Mouse (Mus musculus) intestine, postnatal 0 days (tissue): ENCODE results near the gene Dek. TPM values are rescaled to one million over a fixed set of nuclear protein-coding genes. Genes with fewer than 3 reads are reported as not detected.
A peak's percentile ranks its signal among the peaks of the same experiment; 100 is the strongest.

Source experiments
- ATAC-seq: fragments of 200-750 bp; cut with Nextera tagmentation; 2 replicates; pipeline ENCODE4 v1.8.0; 2017; ENCODE audit warnings: mild to moderate bottlenecking, moderate TSS enrichment, moderate library complexity
- H3K27ac ChIP-seq: fragments of 300-500 bp; sonication (generic); 2 replicates; pipeline ENCODE4 v1.5.1; 2014; ENCODE audit warnings: mild to moderate bottlenecking, low read depth, low read length, moderate library complexity
- H3K27me3 ChIP-seq: fragments of 300-500 bp; sonication (generic); replicated peaks from 2 replicates; pipeline ENCODE4 v1.6.1; 2014; ENCODE audit warnings: low read length, mixed read lengths; ENCODE audit not compliant: control insufficient read depth, insufficient read depth
- H3K36me3 ChIP-seq: fragments of 300-500 bp; sonication (generic); 2 replicates; pipeline ENCODE4 v1.6.1; 2014; ENCODE audit warnings: mild to moderate bottlenecking, moderate library complexity; ENCODE audit not compliant: control insufficient read depth, insufficient read depth
- H3K4me1 ChIP-seq: fragments of 300-500 bp; sonication (generic); replicated peaks from 2 replicates; pipeline ENCODE4 v1.6.1; 2014; ENCODE audit warnings: antibody characterized with exemption, low read length, mixed read lengths; ENCODE audit not compliant: control insufficient read depth, insufficient read depth
- H3K4me2 ChIP-seq: fragments of 300-500 bp; sonication (generic); replicated peaks from 2 replicates; pipeline ENCODE4 v1.6.1; 2014; ENCODE audit warnings: low read depth, mild to moderate bottlenecking, moderate library complexity
- H3K4me3 ChIP-seq: fragments of 300-500 bp; sonication (generic); 2 replicates; pipeline ENCODE4 v1.5.1; 2014; ENCODE audit warnings: low read depth, low read length
- H3K9ac ChIP-seq: fragments of 300-500 bp; sonication (generic); 2 replicates; pipeline ENCODE4 v1.6.1; 2014; ENCODE audit warnings: mild to moderate bottlenecking, low read depth, low read length
- H3K9me3 ChIP-seq: fragments of 300-500 bp; sonication (generic); 2 replicates; pipeline ENCODE4 v1.6.1; 2016; ENCODE audit warnings: mixed run types; ENCODE audit not compliant: control insufficient read depth
- CTCF ChIP-seq: sonication (generic); IDR thresholded peaks from 2 replicates; pipeline ENCODE4 v1.5.1; 2016; ENCODE audit warnings: low read depth, mild to moderate bottlenecking, control low read depth, antibody characterized with exemption, moderate library complexity
- WGBS: fragments of 180-500 bp; shearing (Covaris S2); extraction: QIAGEN DNeasy Blood & Tissue Kit; methylation state at CpG from one replicate; pipeline ENCODE4 v1.1.7; 2014; 5-methylcytosine and 5-hydroxymethylcytosine counted together
- polyA plus RNA-seq: library from polyadenylated mRNA; unstranded; fragments of >200 nt; fragmentation: Nextera tagmentation; extraction: Ambion mirVana; gene quantifications from 2 replicates; pipeline ENCODE4 v1.2.1, GENCODE M21; 2015

Gene Dek
- polyA plus RNA-seq, 1 experiment from 2014 or later, result 115 TPM

GRCm38 (mm10) chr13:47104146-47104545 lies 1.9 kb downstream of the Dek start:
- H3K9me3 ChIP-seq, result no peaks in the 10 kb centered on the region
- peak overlapping the region; percentile 88 for H3K4me3 ChIP-seq
- no peak overlapping the region for H3K27ac ChIP-seq
- H3K27me3 ChIP-seq, result no peaks in the 10 kb centered on the region
- no peak overlapping the region for H3K9ac ChIP-seq
- no peaks in the 10 kb centered on the region for H3K4me1 ChIP-seq
- no peak for ATAC-seq
- TF ChIP-seq CTCF, result no peak
- H3K4me2 ChIP-seq, result peak overlapping the region; percentile 91
- peaks cover 10% of the 10 kb centered on the region; the same call in 1 of the 2 replicates for H3K36me3 ChIP-seq
- WGBS, result 16% methylated on average over 2 of the region's 2 CpGs

- Histone ChIP-seq H3K4me1 (no peaks in the 10 kb centered on the region), H3K4me2 (no peak overlapping the region), H3K27ac (no peak overlapping the region), H3K36me3 (peaks cover 26% of the 10 kb centered on the region), H3K9me3 (no peaks in the 10 kb centered on the region), H3K27me3 (no peaks in the 10 kb centered on the region), H3K9ac (no peak overlapping the region), H3K4me3 (no peak overlapping the region)
- WGBS, result 95% methylated on average over 2 of the region's 2 CpGs
- no peak for TF ChIP-seq CTCF
- no peak for ATAC-seq
Measured at GRCm38 (mm10) chr13:47100587-47100986, 5.4 kb downstream of the Dek start.

GRCm38 (mm10) chr13:47099265-47099664 lies 6.7 kb downstream of the Dek start:
- Histone ChIP-seq H3K9me3 (no peaks in the 10 kb centered on the region), H3K4me3 (no peak overlapping the region), H3K36me3 (peaks cover 26% of the 10 kb centered on the region), H3K4me1 (no peaks in the 10 kb centered on the region), H3K9ac (no peak overlapping the region), H3K27me3 (no peaks in the 10 kb centered on the region), H3K4me2 (no peak overlapping the region), H3K27ac (no peak overlapping the region)
- no peak for ATAC-seq
- TF ChIP-seq CTCF, result no peak
- WGBS, result 77% methylated on average over 7 of the region's 7 CpGs

GRCm38 (mm10) chr13:47096591-47096990 lies 9.4 kb downstream of the Dek start:
- no peak for TF ChIP-seq CTCF
- ATAC-seq, result no peak
- Histone ChIP-seq H3K4me3 (no peak overlapping the region), H3K27ac (no peak overlapping the region), H3K9me3 (no peaks in the 10 kb centered on the region), H3K36me3 (peaks cover 38% of the 10 kb centered on the region), H3K4me2 (no peak overlapping the region), H3K27me3 (no peaks in the 10 kb centered on the region), H3K9ac (no peak overlapping the region), H3K4me1 (no peaks in the 10 kb centered on the region)
- WGBS, result 73% methylated on average over 2 of the region's 2 CpGs

GRCm38 (mm10) chr13:47093791-47094190 lies 12.2 kb downstream of the Dek start:
- Histone ChIP-seq H3K36me3 (peaks cover 43% of the 10 kb centered on the region), H3K27me3 (no peaks in the 10 kb centered on the region), H3K9ac (no peak overlapping the region), H3K4me1 (no peaks in the 10 kb centered on the region), H3K27ac (no peak overlapping the region), H3K4me3 (no peak overlapping the region), H3K4me2 (no peak overlapping the region), H3K9me3 (no peaks in the 10 kb centered on the region)
- ATAC-seq, result no peak
- 88% methylated on average over 2 of the region's 2 CpGs for WGBS
- no peak for TF ChIP-seq CTCF

- H3K27me3 ChIP-seq, result no peaks in the 10 kb centered on the region
- no peaks in the 10 kb centered on the region for H3K9me3 ChIP-seq
- TF ChIP-seq CTCF, result no peak
- 80% methylated on average over 2 of the region's 2 CpGs for WGBS
- no peaks in the 10 kb centered on the region for H3K4me1 ChIP-seq
- no peak overlapping the region for H3K27ac ChIP-seq
- H3K9ac ChIP-seq, result no peak overlapping the region
- no peak overlapping the region for H3K4me2 ChIP-seq
- no peak for ATAC-seq
- H3K4me3 ChIP-seq, result no peak overlapping the region
- peaks cover 51% of the 10 kb centered on the region for H3K36me3 ChIP-seq
Measured at GRCm38 (mm10) chr13:47089271-47089670, 16.7 kb downstream of the Dek start.

GRCm38 (mm10) chr13:47088433-47088832 lies 17.6 kb downstream of the Dek start:
- no peak overlapping the region for H3K4me3 ChIP-seq
- no peaks in the 10 kb centered on the region for H3K9me3 ChIP-seq
- no peaks in the 10 kb centered on the region for H3K27me3 ChIP-seq
- TF ChIP-seq CTCF, result no peak
- no peak overlapping the region for H3K27ac ChIP-seq
- H3K4me2 ChIP-seq, result no peak overlapping the region
- no peak overlapping the region for H3K9ac ChIP-seq
- H3K4me1 ChIP-seq, result no peaks in the 10 kb centered on the region
- ATAC-seq, result no peak
- WGBS, result 88% methylated on average over 1 of the region's 1 CpGs
- peaks cover 46% of the 10 kb centered on the region for H3K36me3 ChIP-seq
